Mouse (Mus musculus) E14TG2a.4 (cell line): Measurements from ENCODE around the gene Serf2.

Experiments
- CTCF ChIP-seq: conservative IDR thresholded peaks from 2 replicates; pipeline ENCODE4 v1.5.1; 2014; ENCODE audit warnings: low read length
- NANOG ChIP-seq: IDR thresholded peaks from 2 replicates; pipeline ENCODE4 v1.6.1; 2014; ENCODE audit warnings: borderline replicate concordance, low read length, mixed read lengths
- POU5F1 ChIP-seq: IDR thresholded peaks from 2 replicates; pipeline ENCODE4 v1.6.1; 2014; ENCODE audit warnings: low read length, borderline replicate concordance

- TF ChIP-seq CTCF: no peak
- TF ChIP-seq NANOG: no peak
- no peak for TF ChIP-seq POU5F1
These were observed 859 bp upstream of the Serf2 start for GRCm38 (mm10) chr2:121448136-121448535.
